In genomic region chr19:44723611-44724440, GRCm38 (mm10) we compare ENCODE assay signal across 9 mouse cellular contexts. TPM values are rescaled to one million over a fixed set of nuclear protein-coding genes. Genes with fewer than 3 reads are reported as not detected.
A peak's percentile ranks its signal among the peaks of the same experiment; 100 is the strongest.
DNase-seq lines count a peak whose midpoint lies in the region; ATAC-seq and TF ChIP-seq lines count a peak whose summit lies in the region.
"Had no signal": no experiment of that assay in that cellular context is flagged by ENCODE, and none has a peak within 500 bp of the region (broad histone marks: within the 10 kb centered on the region; RNA-seq: fewer than 3 reads in every experiment).

No protein-coding gene starts in this region.

- ATAC-seq in forebrain, postnatal 0 days, result peak; percentile 49
- peak; percentile 9; the same call in 1 of the 2 replicates for ATAC-seq in limb, embryonic 13.5 days (ENCODE audit: low FRiP score, low read depth)

- H3K4me3 ChIP-seq in gastrocnemius, adult 2 months, result peak overlapping the region; percentile 55
- H3K4me3 ChIP-seq in ES-Bruce4 (ENCODE audit: low read depth, low read length), result peak overlapping the region; percentile 45
- H3K4me3 ChIP-seq in forebrain, postnatal 0 days (ENCODE audit: low read depth, low read length), result peak overlapping the region; percentile 24
- H3K4me3 ChIP-seq in limb, embryonic 13.5 days, result peak overlapping the region; percentile 39
- H3K4me3 ChIP-seq in left cerebral cortex, adult 2 months, result no peak overlapping the region

- intact Hi-C loops in gastrocnemius, adult 2 months (cut with DNase I), result no loop called here
- intact Hi-C loops in left cerebral cortex, adult 2 months (cut with DNase I), result no loop called here

- no peak for TF ChIP-seq POLR2A in ES-Bruce4 (IDR thresholded peaks at IDR 0.05; ENCODE audit: insufficient read depth, low read length)

- no peak overlapping the region for H3K27ac ChIP-seq in gastrocnemius, adult 2 months
- H3K27ac ChIP-seq in ES-Bruce4 (ENCODE audit: insufficient read depth, low read length), result no peak overlapping the region
- no peak overlapping the region for H3K27ac ChIP-seq in forebrain, postnatal 0 days (ENCODE audit: low read depth, low read length)
- H3K27ac ChIP-seq in limb, embryonic 13.5 days, result no peak overlapping the region
- no peak overlapping the region for H3K27ac ChIP-seq in left cerebral cortex, adult 2 months

- WGBS in forebrain, postnatal 0 days, result 3% methylated on average over 35 of the region's 36 CpGs
- WGBS in limb, embryonic 13.5 days, result under 1% methylated on average over 34 of the region's 36 CpGs

- TF ChIP-seq EP300 in ES-Bruce4 (IDR thresholded peaks at IDR 0.05; ENCODE audit: insufficient read depth, low read depth, low read length), result no peak

- peaks cover 4% of the 10 kb centered on the region for H3K4me1 ChIP-seq in ES-Bruce4 (ENCODE audit: control insufficient read depth, insufficient read depth, low read length)
- peaks cover 12% of the 10 kb centered on the region for H3K4me1 ChIP-seq in forebrain, postnatal 0 days (ENCODE audit: insufficient read depth)
- peaks cover 29% of the 10 kb centered on the region for H3K4me1 ChIP-seq in limb, embryonic 13.5 days

- DNase-seq in gastrocnemius, adult 2 months, result no peak
- no peak for DNase-seq in gastrocnemius, postnatal 25 days
- peak; percentile 48 for DNase-seq in forebrain, postnatal 0 days
- no peak for DNase-seq in left cerebral cortex, adult 2 months (ENCODE audit: extremely low spot score in 1 of 2, low spot score in 2 of 2)
- no peak for DNase-seq in right cerebral cortex, postnatal 25 days
- no peak for DNase-seq in urinary bladder, adult 2 months (ENCODE audit: low spot score)
- DNase-seq: adrenal gland, postnatal 36 days had no signal

- H3K27me3 ChIP-seq in ES-Bruce4 (ENCODE audit: control insufficient read depth, insufficient read depth, low read length, poor library complexity, severe bottlenecking), result peaks cover 4% of the 10 kb centered on the region; the same call in 1 of the 2 replicates
- peaks cover 63% of the 10 kb centered on the region for H3K27me3 ChIP-seq in forebrain, postnatal 0 days (ENCODE audit: insufficient read depth, low read length)
- H3K27me3 ChIP-seq in limb, embryonic 13.5 days, result peaks cover 89% of the 10 kb centered on the region

- peak overlapping the region; percentile 0; the same call in 1 of the 2 replicates for H3K9ac ChIP-seq in ES-Bruce4 (ENCODE audit: low read depth, poor library complexity, severe bottlenecking)
- H3K9ac ChIP-seq in forebrain, postnatal 0 days, result peak overlapping the region; percentile 33; the same call in 1 of the 2 replicates
- H3K9ac ChIP-seq in limb, embryonic 13.5 days, result peak overlapping the region; percentile 48; the same call in 1 of the 2 replicates

- TF ChIP-seq CTCF in gastrocnemius, adult 2 months (IDR thresholded peaks at IDR 0.05), result no peak
- no peak for TF ChIP-seq CTCF in ES-Bruce4 (IDR thresholded peaks at IDR 0.05; ENCODE audit: low read depth, low read length)
- TF ChIP-seq CTCF in forebrain, postnatal 0 days (IDR thresholded peaks at IDR 0.05; ENCODE audit: low read depth), result no peak
- no peak for TF ChIP-seq CTCF in left cerebral cortex, adult 2 months (IDR thresholded peaks at IDR 0.05)

- no peaks in the 10 kb centered on the region for H3K9me3 ChIP-seq in ES-Bruce4 (replicated peaks; ENCODE audit: control insufficient read depth, insufficient read depth, low read length, poor library complexity, severe bottlenecking)
- no peaks in the 10 kb centered on the region for H3K9me3 ChIP-seq in forebrain, postnatal 0 days (ENCODE audit: low read length)
- no peaks in the 10 kb centered on the region; the same call in 1 of the 2 replicates for H3K9me3 ChIP-seq in limb, embryonic 13.5 days

- peak overlapping the region; percentile 46 for H3K4me2 ChIP-seq in forebrain, postnatal 0 days (ENCODE audit: low read depth)
- peak overlapping the region; percentile 65 for H3K4me2 ChIP-seq in limb, embryonic 13.5 days (replicated peaks)

- H3K36me3 ChIP-seq in ES-Bruce4 (ENCODE audit: control insufficient read depth, insufficient read depth, low read length, poor library complexity, severe bottlenecking), result no peaks in the 10 kb centered on the region
- no peaks in the 10 kb centered on the region for H3K36me3 ChIP-seq in forebrain, postnatal 0 days (ENCODE audit: insufficient read depth)
- no peaks in the 10 kb centered on the region for H3K36me3 ChIP-seq in limb, embryonic 13.5 days

RNA-seq across cellular contexts. Expression of gene Pax2, which starts 32.0 kb away (rescaled TPM):
- not detected for total RNA-seq in gastrocnemius, adult 2 months (2021)
- total RNA-seq in gastrocnemius, postnatal 25 days (2021), result not detected
- polyA plus RNA-seq in ES-Bruce4 (2011; ENCODE audit: insufficient read depth, insufficient read length, low read depth, missing spikeins), result not detected in 2 replicates
- 0.05 TPM in 1 of 2 replicates, not detected in the other for total RNA-seq in forebrain, postnatal 0 days (2014; rRNA removed)
- polyA plus RNA-seq in forebrain, postnatal 0 days (2015; fragmentation: Nextera tagmentation; extraction: Ambion mirVana), result 0.06 TPM in 2 replicates
- 0.04 TPM in 1 of 2 replicates, not detected in the other for polyA plus RNA-seq in limb, embryonic 13.5 days (2015; fragmentation: Nextera tagmentation; extraction: Ambion mirVana)
- total RNA-seq in left cerebral cortex, adult 2 months (2021), result under 1 TPM; 0.14 to 0.28 TPM
- polyA plus RNA-seq in urinary bladder, adult 2 months (2012; rRNA removed), result 0.03 TPM in 1 of 2 replicates, not detected in the other
- total RNA-seq: adrenal gland, postnatal 36 days had no signal
